Mouse (Mus musculus) kidney, adult 11 months (tissue): ENCODE data around the gene Mt4.
"Not testable (repeated sequence)": the region's sequence is repeated elsewhere in the genome, so short reads cannot be mapped to it uniquely, and the experiment has no call there.

ENCODE experiments used
- DNase-seq: peaks from one replicate; pipeline ENCODE4 v3.0.0; 2022

Gene Mt4

GRCm38 (mm10) chr8:94136192-94136591 lies 805 bp upstream of the Mt4 start:
- no peak for DNase-seq

GRCm38 (mm10) chr8:94140266-94140795 lies 3.3 kb downstream of the Mt4 start:
- no peak for DNase-seq

- no peak for DNase-seq
Measured at GRCm38 (mm10) chr8:94148236-94148635, 11.2 kb downstream of the Mt4 start.

GRCm38 (mm10) chr8:94150925-94151324 lies 13.9 kb downstream of the Mt4 start:
- no peak for DNase-seq

GRCm38 (mm10) chr8:94152513-94153300 lies 15.7 kb downstream of the Mt4 start, which contains the start of gene Mt3:
Mt3 (plus strand) TSS chr8:94152607.
- DNase-seq, result no peak

- no peak for DNase-seq
Measured at GRCm38 (mm10) chr8:94153451-94153850, 16.5 kb downstream of the Mt4 start.

GRCm38 (mm10) chr8:94154537-94154936 lies 17.5 kb downstream of the Mt4 start:
- DNase-seq, result no peak

GRCm38 (mm10) chr8:94156092-94156491 lies 19.1 kb downstream of the Mt4 start:
- peak; percentile 46 for DNase-seq

GRCm38 (mm10) chr8:94165772-94166171 lies 28.8 kb downstream of the Mt4 start:
- DNase-seq, result not testable (repeated sequence)

- peak; percentile 78 for DNase-seq
Measured at GRCm38 (mm10) chr8:94167244-94167643, 30.2 kb downstream of the Mt4 start.

GRCm38 (mm10) chr8:94169547-94169946 lies 32.5 kb downstream of the Mt4 start:
- DNase-seq, result no peak

GRCm38 (mm10) chr8:94171321-94171755 lies 34.3 kb downstream of the Mt4 start:
- DNase-seq, result no peak

- DNase-seq, result peak; percentile 76
Measured at GRCm38 (mm10) chr8:94172075-94172808, 35.2 kb downstream of the Mt4 start, which contains the start of gene Mt2. Mt2 (plus strand) TSS chr8:94172664.

GRCm38 (mm10) chr8:94172809-94173732 lies 36.1 kb downstream of the Mt4 start:
- no peak for DNase-seq

- no peak for DNase-seq
Measured at GRCm38 (mm10) chr8:94173848-94174403, 36.9 kb downstream of the Mt4 start.

GRCm38 (mm10) chr8:94174619-94175213 lies 37.7 kb downstream of the Mt4 start:
- no peak for DNase-seq

- no peak for DNase-seq
Measured at GRCm38 (mm10) chr8:94177716-94178390, 40.9 kb downstream of the Mt4 start.

GRCm38 (mm10) chr8:94178857-94179712 lies 42.1 kb downstream of the Mt4 start, which contains the start of gene Mt1:
Mt1 (plus strand) TSS chr8:94179082.
- DNase-seq, result peak; percentile 92

GRCm38 (mm10) chr8:94179713-94180560 lies 42.9 kb downstream of the Mt4 start:
- DNase-seq, result no peak
